Mouse (Mus musculus): ENCODE results near the gene Otos.

DNA sequence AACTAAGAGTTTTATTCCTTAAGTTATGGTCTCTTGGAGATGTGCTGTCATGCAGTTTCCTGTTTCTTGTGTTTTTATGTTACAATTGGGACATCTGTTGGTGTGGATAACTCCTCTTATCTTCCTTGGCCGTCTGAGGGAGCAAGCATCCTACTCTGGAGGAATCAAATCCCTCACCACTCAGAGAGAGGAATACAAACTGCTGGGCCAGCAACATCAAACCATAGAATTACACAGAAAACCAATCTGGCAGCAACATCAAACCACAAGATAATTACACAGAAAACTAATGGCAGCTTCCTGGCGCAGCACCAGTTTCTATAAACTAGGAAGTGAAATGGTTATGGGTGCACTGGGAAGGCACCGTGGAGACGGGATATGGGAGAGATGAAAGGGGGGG lies 20.4 kb downstream of the Otos start:
- TF ChIP-seq CTCF (IDR thresholded peaks at IDR 0.05; ENCODE audit: borderline replicate concordance, insufficient read depth, low read length) (no peak), POLR2A (IDR thresholded peaks at IDR 0.05; ENCODE audit: low read depth, low read length) (no peak)

Data from embryonic fibroblast, embryonic 13.5 days (primary cell).